Mouse (Mus musculus) heart, postnatal 14 days (tissue): ENCODE results near the gene Pik3r2. TPM values are rescaled to one million over a fixed set of nuclear protein-coding genes. Genes with fewer than 3 reads are reported as not detected.
"Not testable (repeated sequence)": the region's sequence is repeated elsewhere in the genome, so short reads cannot be mapped to it uniquely, and the experiment has no call there.

Experiments
- DNase-seq, 2 experiments: peaks; one replicate each; pipeline ENCODE4 v3.0.0; 2021 to 2022
- intact Hi-C: fragments of 180-260 bp; cut with DNase I; formaldehyde crosslinking; loops from one replicate; pipeline ENCODE4 v1.15.1; 2025
- long read RNA-seq, 2 experiments: library from polyadenylated mRNA; stranded (forward); transcript quantifications; one replicate each; pipeline ENCODE4 v2.0.0; 2021
- total RNA-seq, 2 experiments: library from RNA; stranded (reverse); gene quantifications; 2 replicates each; pipeline ENCODE4 v1.2.3; 2021

Gene Pik3r2
- total RNA-seq, result 10 to 100 TPM; 31.4 to 33.1 TPM
- long read RNA-seq, experiment 1, transcript Pik3r2-201 (16 exons, 3,165 nt), result major isoform, 44 of 64 reads
- long read RNA-seq, experiment 1, partial matches to known transcripts, result 12 of 64 reads
- long read RNA-seq, experiment 1, other reads (novel, unspliced or antisense), result 8 of 64 reads
- long read RNA-seq, experiment 2, transcript Pik3r2-201 (16 exons, 3,165 nt), result major isoform, 49 of 67 reads
- long read RNA-seq, experiment 2, partial matches to known transcripts, result 10 of 67 reads
- long read RNA-seq, experiment 2, other reads (novel, unspliced or antisense), result 8 of 67 reads

GRCm38 (mm10) chr8:70776496-70777444 is at the start of gene Pik3r2:
Gene Pik3r2 (minus strand): TSS chr8:70776713.
- intact Hi-C loops, result no loop called here

GRCm38 (mm10) chr8:70825816-70826215 is 49.3 kb upstream of the Pik3r2 start:
- DNase-seq, result no peak
- intact Hi-C loops, result no loop called here

More at GRCm38 (mm10) chr8:70776496-70777444, at the start of gene Pik3r2:
- DNase-seq, result peak; percentile 100

- DNase-seq, result no peak
- intact Hi-C loops, result no loop called here
Observed at GRCm38 (mm10) chr8:70823802-70824201, 47.3 kb upstream of the Pik3r2 start.

GRCm38 (mm10) chr8:70822594-70822993 is 46.1 kb upstream of the Pik3r2 start:
- DNase-seq, intact Hi-C loops: not testable (repeated sequence)

- DNase-seq, result no peak
- intact Hi-C loops, result loop anchor here (1.0 to 2.0 kb wide), 2 partner anchors 19 to 47 kb away; no protein-coding TSS in a partner anchor
Observed at GRCm38 (mm10) chr8:70821992-70822391, 45.5 kb upstream of the Pik3r2 start.

GRCm38 (mm10) chr8:70821399-70821962 is 45.0 kb upstream of the Pik3r2 start:
- intact Hi-C loops, result loop anchor here (1.0 to 2.0 kb wide), 2 partner anchors 20 to 47 kb away; no protein-coding TSS in a partner anchor
- peak; percentile 84 to 89 for DNase-seq

GRCm38 (mm10) chr8:70820101-70820935 is 43.8 kb upstream of the Pik3r2 start:
- DNase-seq, result peak; percentile 58 to 69
- intact Hi-C loops, result loop anchor here (2.0 kb wide), 1 partner anchor 48 kb away; no protein-coding TSS in a partner anchor

- intact Hi-C loops, result no loop called here
Observed at GRCm38 (mm10) chr8:70816679-70817078, 40.2 kb upstream of the Pik3r2 start.

GRCm38 (mm10) chr8:70812885-70813284 is 36.4 kb upstream of the Pik3r2 start:
- DNase-seq, result no peak
- intact Hi-C loops, result loop anchor here (5.0 kb wide), 1 partner anchor 34 kb away; no protein-coding TSS in a partner anchor

More at GRCm38 (mm10) chr8:70816679-70817078, 40.2 kb upstream of the Pik3r2 start:
- DNase-seq, result no peak

GRCm38 (mm10) chr8:70812055-70812454 is 35.5 kb upstream of the Pik3r2 start:
- DNase-seq, result no peak
- intact Hi-C loops, result loop anchor here (5.0 kb wide), 1 partner anchor 35 kb away; no protein-coding TSS in a partner anchor

GRCm38 (mm10) chr8:70810962-70811680 is 34.6 kb upstream of the Pik3r2 start:
- intact Hi-C loops, result loop anchor here (5.0 kb wide), 1 partner anchor 36 kb away; no protein-coding TSS in a partner anchor
- no peak for DNase-seq

- intact Hi-C loops, result no loop called here
- no peak for DNase-seq
Observed at GRCm38 (mm10) chr8:70808955-70809701, 32.6 kb upstream of the Pik3r2 start.

GRCm38 (mm10) chr8:70808239-70808638 is 31.7 kb upstream of the Pik3r2 start, which contains the start of gene Il12rb1:
Gene Il12rb1 (plus strand): TSS chr8:70808449.
- no peak for DNase-seq
- intact Hi-C loops, result no loop called here

- no peak for DNase-seq
- intact Hi-C loops, result no loop called here
Observed at GRCm38 (mm10) chr8:70807304-70807703, 30.8 kb upstream of the Pik3r2 start.

- intact Hi-C loops, result no loop called here
- peak in 1 of 2 experiments; percentile 36 for DNase-seq
Observed at GRCm38 (mm10) chr8:70806541-70806940, 30.0 kb upstream of the Pik3r2 start.

- DNase-seq, result peak; percentile 90 to 91
- intact Hi-C loops, result no loop called here
Observed at GRCm38 (mm10) chr8:70804481-70805206, 28.1 kb upstream of the Pik3r2 start, which contains the start of gene Mast3. Gene Mast3 (minus strand): TSS chr8:70805054.

GRCm38 (mm10) chr8:70803761-70804480 is 27.4 kb upstream of the Pik3r2 start:
- DNase-seq, result peak; percentile 51 to 70

More at GRCm38 (mm10) chr8:70803761-70804480, 27.4 kb upstream of the Pik3r2 start:
- intact Hi-C loops, result no loop called here
